Mouse (Mus musculus): Measurements from ENCODE around the gene Adam10.

The Adam10 gene

DNA sequence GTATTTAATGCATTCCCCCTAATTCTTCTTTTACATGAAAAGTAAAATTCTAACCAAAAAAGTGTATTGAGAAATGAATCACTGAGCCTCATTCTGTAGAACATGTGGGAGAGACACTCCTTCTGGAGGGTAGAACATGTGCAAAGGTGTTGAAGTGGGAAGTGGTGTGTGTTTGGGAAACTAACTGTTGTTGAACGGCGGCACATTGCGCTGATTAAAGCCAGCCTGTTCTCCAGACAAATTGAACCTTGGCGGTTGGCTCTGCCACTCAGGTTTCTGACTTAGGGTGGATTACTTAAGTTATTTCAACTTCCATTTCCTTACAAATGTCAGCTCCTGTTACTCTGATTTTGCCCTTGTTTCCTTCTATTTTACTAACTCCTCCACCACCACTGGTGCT, 5.1 kb upstream of the Adam10 start:
- DNase-seq (ENCODE audit: low read depth), result no peak

DNA sequence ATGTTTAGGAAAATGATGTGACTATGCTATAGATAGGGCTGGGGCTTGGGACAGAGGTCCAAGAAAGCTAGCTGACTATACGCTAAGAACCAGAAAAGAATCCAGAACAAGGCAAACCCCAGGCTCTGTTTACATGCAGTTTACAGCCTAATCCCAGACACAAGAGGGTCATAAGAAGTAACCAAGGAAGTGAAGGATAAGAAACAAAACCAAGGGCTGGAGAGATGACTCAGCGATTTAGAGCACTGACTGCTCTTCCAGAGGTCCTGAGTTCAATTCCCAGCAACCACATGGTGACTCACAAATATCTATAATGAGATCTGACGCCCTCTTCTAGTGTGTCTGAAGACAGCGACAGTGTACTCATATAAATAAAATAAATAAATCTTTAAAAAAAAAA, 3.7 kb upstream of the Adam10 start:
- no peak for DNase-seq (ENCODE audit: low read depth)

DNA sequence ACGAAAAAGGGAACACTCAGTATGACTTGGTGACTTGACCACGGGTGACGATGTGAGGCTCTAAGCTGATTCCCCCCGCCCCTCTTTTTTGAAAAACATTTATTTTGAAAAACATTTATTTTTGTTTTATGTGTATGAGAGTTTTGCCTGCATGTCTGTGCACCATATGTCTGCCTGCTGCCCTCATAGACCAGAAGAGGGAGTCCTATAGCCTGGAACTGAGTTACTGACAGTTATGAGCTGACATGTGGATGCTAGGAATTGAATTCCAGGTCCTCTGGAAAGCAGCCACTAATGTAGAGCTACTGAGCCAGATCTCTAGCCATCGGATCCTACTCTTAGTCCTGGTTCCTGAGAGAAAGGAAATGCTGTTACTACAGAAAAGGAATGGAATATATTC, 2.8 kb upstream of the Adam10 start:
- no peak for DNase-seq (ENCODE audit: low read depth)

DNA sequence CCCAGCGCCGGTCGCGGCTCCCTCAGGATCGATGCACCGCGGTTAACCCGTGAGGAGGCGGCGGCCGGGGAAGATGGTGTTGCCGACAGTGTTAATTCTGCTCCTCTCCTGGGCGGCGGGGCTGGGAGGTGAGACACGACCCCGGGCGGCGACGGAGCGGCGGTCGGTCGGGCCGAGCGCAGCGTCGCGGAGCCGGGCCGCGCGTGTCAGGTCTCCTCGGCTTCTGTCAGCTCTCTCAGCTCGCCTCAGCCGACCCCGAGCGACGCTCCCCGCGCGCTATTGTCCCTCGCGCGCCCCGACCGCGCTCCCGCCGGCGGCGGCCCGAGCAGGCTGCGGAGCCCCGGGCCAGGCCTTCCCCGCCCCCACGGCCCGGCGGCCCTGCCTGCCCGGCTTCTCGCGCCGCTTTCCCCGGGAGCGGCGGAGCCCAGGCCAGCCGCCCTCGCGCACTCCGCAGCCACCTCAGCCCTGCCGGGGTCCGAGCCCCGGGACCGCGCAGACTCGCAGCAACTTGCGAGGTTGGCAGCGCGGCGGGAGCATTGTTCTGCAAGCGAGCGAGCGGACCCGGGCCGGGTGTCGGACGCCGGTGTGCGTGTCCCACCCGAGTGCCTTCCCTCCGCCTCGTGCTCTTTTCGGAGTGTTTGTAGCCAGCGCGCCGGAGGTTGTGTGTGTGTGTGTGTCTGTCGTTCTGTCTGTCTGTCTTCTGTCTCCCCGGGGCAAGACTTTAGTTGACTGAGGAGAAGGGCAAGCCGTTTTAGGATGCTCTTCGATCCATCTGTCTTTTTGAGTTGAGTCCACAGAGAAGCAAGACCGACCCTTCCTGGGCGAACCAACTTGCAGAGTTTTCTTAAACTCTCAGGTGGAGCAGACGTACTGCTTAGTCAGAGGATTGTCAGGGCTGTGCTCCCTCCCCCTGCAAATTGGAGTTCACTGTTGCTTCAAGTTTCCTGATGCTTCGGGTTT, 615 bp downstream of the Adam10 start:
- peak; percentile 60 for DNase-seq (ENCODE audit: low read depth)

DNA sequence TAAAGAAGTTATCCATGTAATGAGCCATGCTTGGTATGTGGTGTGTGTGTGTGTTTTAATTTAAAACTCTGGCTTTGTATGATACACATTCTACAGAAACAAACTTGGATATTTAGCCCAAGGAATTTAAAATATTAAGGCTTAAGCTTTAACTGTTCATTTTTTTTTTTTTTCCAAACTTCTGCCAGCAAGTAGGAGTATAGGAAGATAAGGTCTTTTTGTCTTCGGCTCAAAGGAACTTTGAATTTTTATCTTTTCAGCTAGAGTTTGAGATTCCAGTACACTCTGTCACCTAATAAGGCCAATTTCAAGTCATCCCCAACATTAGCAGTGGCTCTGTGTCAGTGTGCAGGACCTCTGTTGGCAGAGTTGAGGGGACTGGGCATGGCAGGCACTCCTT, 3.4 kb downstream of the Adam10 start:
- no peak for DNase-seq (ENCODE audit: low read depth)

DNA sequence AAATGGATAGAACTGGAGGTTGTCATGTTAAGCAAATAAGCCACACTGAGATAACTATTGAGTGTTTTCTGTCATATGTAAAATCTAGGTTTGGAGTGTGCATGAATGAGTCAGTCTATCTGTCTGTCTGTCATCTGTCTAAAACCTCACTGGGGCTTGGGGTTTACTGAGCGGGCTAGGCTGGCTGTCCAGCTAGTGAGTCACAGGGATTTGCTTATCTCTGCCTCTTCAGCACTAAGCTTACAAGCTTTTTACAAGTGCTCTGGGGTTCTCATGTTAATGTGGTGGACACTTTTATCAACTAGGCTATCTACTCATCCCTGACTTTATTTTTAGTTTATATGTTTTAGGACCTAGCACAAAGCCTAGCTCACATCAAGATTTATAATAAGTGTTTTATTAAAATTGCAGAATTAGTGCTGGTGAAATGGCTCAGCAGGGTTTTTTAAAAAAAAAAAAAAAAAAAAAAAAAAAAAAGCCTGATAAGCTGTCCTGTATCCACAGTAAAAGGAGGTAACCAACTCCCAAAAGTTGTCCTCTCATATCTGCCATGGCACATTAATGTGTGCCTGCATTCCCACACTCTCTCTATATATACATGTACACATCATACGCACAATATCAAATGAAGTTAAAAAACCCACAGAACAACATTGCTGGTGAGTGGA, 9.6 kb downstream of the Adam10 start:
- DNase-seq (ENCODE audit: low read depth), result no peak

DNA sequence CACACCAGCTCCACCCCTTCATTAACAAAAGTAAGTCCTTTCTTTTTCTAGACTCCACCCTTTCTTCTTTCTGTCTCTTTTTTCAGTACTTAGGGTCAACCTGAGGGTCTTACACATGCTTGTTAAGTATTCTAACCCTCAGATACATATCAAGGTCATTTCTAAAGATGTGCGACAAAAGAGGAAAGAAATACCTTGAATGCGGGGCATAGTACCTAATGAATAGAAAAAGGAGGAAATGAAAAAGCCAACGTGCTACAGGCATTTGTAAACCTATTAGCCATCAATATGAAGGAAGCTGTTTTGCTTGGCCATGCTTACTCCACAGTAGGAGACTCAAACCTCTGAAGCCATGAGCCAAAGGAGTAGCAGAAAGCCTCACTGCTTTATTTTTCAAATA, 11.1 kb downstream of the Adam10 start:
- no peak for DNase-seq (ENCODE audit: low read depth)

DNA sequence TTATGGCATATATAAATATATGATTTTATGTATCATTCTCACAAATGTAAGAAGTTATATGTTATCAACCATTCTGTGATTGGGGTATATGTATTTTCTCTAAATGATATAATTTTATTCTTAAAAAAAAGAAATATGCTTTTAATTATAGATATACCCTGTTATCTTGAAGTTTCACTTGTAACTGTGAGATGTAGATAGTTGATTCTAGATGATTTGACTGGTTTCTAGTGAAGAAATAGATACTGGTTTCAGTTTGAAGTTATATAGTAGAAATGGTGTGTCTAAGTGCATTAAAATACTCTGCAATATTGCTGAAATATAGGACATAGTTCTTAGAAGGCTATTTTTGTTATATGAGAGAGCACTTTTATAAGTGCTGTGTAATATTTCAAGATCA, 11.8 kb downstream of the Adam10 start:
- DNase-seq (ENCODE audit: low read depth), result no peak

DNA sequence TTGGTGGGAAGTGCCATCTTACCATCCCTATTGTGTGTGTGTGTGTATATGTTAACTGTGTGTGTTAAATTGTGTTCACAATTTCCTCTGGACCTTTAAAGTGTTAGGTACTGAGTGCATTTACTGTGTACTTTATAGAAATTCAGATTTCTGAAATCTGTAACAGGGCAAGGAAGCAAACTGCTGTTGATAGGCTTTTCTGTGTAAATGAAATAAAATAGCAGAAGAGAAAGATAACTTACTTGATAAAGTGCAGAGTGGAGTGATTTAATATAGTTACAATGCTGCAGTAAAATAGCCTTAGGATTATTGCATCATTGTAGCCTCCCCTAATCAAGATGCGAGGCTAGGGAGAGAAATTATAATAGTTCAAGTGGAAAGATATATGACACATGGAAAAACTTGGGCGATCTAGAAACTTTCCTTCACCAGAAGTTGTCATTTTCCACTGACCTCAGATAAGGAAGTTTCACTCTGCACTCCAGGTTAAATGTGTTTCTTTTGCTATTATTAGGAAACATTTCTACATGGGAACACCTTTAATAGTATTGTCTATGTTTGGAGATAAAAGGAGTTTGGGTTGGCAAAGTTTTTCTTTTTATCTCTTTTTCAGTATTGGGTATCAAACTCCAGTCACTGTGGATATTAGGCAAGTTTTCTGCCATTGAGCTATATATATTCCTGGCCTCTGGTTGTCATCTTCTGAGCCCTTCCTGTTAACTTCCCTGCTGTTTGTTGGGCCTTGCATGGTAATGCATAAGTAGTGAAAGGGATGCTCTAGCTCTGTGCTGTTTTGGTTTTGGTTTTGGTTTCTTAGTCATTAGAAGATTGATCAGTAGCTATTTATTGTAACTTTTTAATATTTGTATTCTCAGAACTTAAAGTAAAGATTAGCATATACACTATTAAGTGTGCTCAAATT, 13.2 kb downstream of the Adam10 start:
- DNase-seq (ENCODE audit: low read depth), result peak; percentile 50

DNA sequence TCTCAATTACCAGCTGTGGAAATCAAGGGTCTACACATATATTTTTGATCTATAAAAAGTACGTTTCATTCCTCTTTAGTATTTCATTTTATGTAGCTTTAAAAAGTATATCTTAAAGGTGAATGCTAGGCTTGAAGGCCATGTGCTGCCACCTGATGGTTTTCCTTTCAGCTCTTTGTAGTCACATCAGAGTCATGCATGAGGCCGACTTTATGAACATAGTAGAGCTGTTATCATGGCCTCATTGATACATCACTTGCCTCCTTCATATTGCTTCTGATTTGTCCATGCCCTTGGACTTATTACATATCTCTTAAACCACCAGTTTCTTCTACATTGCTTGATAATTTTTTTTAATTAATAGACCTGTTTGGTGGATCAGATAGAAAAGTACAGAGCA, 16.9 kb downstream of the Adam10 start:
- no peak for DNase-seq (ENCODE audit: low read depth)

DNA sequence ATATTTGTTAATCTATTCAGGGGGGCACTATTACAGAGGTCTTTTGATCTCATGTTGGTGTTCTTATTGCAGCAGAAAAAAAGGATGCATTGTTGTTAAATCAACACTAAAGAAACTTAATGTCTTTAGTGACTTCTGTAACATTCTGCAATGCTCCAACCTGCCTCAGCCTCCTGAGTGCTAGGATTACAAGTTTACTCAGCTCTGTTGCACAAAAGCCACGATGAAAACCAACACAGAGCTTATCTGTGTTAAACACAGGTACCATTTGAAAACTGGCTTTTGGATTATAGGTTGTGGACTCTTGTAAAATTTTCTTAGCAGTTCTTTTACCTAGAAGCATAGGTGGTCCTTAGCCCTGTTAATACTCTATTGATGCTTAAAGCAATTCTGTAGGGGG, 19.3 kb downstream of the Adam10 start:
- DNase-seq (ENCODE audit: low read depth), result no peak

DNA sequence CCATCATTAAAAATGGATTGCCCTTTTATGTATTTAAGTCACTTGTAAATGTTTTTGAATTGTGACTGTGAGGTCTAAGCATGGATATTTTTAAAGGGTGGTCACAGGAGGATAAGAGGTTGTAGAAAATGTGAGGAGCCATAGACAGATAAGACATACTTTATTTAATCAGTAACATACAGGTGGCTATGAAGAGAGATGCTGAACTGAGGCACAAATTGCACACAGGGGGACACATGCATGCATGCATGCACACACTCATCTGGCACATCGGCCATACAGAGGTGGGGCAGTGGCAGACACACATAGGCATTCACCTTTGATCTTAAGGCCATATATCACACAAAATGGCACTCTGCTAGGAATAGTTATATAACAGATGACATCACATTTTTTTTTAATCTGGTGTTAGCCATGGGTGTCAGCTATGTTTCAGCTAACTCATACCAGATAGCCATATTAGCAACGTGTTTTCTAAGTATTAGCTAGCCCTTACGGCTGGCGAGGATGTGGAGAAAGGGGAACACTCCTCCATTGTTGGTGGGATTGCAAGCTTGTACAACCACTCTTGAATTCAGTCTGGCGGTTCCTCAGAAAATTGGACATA, 24.9 kb downstream of the Adam10 start:
- DNase-seq (ENCODE audit: low read depth), result no peak

DNA sequence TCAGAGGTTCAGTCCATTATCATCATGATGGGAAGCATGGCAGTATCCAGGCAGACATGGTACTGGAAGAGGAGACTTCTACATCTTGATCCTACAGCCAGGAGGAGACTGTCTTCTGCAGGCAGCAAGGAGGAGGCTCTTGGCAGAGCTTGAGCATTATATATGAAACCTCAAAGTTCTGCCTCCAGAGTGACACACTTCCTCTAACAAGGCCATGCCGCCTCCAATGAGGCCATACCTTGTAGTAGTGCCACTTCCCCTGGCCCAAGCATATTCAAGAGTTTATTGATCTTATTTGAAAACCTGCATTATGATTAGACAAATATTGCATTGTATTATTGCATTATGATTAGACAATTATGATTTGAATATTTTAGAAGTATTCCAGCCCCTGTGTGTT, 27.6 kb downstream of the Adam10 start:
- no peak for DNase-seq (ENCODE audit: low read depth)

DNA sequence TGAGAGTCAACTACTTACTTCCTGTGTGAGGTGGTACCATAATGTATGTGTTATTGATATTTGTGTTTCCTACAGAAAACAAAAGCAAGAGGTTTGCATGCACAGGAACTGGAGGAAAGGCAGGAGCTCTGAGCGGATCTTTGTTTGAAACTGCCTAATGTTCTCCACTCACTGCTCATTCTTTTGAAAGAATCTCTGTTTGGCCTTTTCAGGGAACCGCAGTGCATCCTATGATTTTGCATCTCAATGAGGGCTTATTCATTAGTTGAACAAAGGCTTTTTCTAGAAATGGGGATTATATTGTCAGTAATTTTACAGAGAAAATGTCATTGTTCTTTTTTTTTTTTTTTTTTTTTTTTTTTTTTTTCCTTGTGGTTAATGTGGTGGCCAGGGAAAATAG, 50.7 kb downstream of the Adam10 start:
- no peak for DNase-seq (ENCODE audit: low read depth)

DNA sequence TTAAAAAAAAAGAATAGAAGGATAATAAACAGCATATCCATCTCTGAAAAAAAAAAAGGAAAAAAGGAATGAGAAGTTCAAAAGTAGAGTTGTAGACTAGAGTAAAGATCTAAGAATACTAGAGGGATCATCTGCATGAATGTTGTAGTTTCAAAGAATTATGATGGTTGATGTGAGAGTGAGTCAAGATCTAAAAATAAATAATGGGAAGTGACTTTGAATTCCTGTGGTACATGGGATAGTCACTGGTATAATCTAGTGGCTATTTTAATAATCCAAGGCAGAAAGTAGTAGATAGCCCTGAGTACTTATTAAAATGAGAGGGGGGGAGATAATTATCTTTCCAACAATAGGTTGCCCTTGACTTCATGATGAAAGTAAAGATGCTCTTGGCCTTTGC, 52.3 kb downstream of the Adam10 start:
- DNase-seq (ENCODE audit: low read depth), result no peak

DNA sequence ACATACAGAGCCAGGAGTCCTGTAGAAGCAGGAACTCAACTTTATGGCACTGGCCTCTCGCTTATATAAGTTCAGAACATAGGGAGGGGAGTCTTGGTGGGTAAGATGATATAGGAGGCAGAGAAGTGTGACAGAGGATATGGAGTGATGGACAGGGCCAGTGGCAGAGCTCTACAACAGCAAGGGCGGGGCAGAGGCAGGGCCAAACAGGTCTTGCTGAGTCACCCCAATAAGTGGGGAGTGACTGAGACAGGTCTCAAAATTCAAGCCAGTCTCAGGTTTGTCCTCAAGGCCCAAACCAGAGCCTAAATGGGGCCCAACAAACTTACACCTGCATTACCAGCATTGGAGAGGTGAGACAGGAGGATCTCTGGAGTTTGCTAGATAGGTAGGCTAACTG, 54.4 kb downstream of the Adam10 start:
- no peak for DNase-seq (ENCODE audit: low read depth)

DNA sequence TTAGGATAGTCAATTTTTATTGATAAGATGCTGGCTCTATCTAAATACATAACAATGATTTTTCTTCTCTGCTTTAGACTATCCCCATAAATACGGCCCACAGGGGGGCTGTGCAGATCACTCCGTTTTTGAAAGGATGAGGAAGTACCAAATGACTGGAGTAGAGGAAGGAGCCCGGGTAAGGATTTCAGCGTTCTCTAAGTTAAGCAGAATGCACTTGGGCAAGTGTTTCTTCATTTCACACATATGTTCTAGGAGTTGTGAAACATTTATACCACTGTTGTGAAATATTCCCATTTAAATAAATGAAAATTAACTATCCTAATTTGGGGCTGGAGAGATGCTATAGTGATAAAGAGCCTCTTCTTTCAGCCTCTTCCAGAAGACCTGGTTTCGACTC, 61.2 kb downstream of the Adam10 start:
- no peak for DNase-seq (ENCODE audit: low read depth)

DNA sequence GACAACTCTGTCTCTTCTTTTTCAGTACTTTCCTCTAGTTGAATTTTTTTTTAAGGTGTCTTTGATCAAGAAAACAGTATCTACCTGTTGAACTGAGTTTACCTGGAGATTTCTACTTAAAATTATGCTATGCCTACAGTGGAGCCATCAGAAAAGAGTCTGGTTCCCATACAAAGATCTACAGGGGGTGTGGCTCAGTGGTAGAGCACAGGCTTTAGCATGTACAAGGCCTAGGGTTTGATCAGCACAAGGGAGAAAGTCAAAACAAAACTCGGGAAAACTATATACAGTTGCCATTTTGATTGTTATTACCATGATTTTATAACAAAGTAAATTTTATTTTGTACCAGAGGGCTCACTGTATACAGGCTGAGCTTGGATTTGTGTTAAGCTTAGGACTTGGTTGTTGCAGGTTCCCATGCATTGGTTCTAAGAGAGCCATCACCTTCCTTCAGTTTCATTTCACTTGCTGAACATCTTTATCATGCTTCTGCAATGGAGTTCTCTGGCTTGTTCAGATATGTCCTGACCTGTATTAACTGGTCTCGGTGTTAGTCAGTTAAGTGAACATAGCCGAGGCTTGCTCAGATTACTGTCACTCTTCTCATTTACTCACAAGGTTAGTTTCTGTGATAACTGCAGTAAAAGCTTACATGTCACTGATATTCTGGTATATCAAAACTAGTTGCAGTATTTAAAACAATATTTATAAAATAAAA, 72.9 kb downstream of the Adam10 start:
- DNase-seq (ENCODE audit: low read depth), result no peak

DNA sequence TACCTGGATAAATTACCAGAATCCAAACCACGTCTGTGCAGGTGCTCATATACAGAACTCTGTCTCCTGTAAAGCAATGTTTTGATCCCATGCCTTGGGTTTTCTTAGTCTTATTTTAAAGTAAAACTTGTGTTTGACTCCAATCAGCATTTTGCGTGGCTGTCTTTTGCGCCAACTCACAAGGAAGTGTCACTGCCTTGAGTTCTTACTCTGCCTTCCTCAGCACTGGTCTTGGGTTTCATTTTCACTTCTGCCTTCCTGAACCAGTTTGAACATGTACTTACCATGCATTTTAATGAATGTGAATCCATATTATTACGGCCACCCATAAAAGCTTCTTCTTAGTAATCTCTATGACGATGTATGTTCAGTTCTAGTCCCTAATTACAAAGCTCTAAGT, 82.2 kb downstream of the Adam10 start:
- peak; percentile 73 for DNase-seq (ENCODE audit: low read depth)

DNA sequence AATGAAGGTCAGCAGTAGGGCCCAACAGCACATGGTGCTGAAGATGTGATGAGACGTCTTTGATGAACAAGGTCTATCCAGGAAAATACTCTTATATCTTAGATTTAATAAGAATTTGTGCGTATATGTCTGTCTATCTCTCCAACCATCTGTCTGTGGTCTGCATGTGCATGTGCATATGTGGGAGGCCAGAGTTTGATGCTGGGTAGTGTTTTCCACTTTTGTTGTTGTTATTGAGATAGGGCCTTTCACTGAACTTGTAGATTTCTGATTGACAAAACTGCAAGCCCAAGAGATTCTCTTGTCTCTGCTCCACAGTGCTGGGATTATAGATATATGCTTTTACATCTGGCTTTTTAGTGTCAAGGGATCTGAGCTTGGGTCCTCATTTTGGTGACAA, 96.7 kb downstream of the Adam10 start:
- DNase-seq (ENCODE audit: low read depth), result no peak

DNA sequence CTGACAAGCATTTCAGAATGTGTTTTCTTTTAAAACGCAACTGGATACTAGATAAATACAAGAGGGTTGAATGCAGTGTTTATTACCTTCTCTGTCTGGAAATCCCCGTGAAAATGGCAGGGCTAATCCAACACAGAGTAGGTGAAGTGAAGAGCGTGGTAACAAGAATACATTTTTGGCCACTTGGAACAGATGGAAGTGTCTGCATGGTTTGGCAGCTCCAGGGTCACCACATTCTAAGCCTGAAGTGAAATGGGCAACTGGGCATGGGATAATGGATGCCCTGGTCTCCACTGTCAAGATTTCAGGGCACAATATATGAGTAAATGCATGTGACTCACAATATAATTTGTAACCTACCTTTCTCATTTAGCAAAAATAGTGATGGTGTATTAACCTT, 103.4 kb downstream of the Adam10 start:
- no peak for DNase-seq (ENCODE audit: low read depth)

Measured in induced T-regulatory cell, adult 2 months (primary cell).